In genomic region chr4:55663856-55664255, GRCm38 (mm10) we compare ENCODE assay signal across 17 mouse cellular contexts.
DNase-seq lines count a peak whose midpoint lies in the region; ATAC-seq and TF ChIP-seq lines count a peak whose summit lies in the region.
"Had no signal": no experiment of that assay in that cellular context is flagged by ENCODE, and none has a peak within 500 bp of the region (broad histone marks: within the 10 kb centered on the region; RNA-seq: fewer than 3 reads in every experiment).

No protein-coding gene starts in this region.

- H3K9ac ChIP-seq in forebrain, embryonic 15.5 days (replicated peaks), result no peak overlapping the region
- no peak overlapping the region for H3K9ac ChIP-seq in forebrain, embryonic 12.5 days
- H3K9ac ChIP-seq in midbrain, embryonic 13.5 days (replicated peaks), result no peak overlapping the region
- no peak overlapping the region for H3K9ac ChIP-seq in midbrain, embryonic 11.5 days (ENCODE audit: low read length)
- H3K9ac ChIP-seq in liver, postnatal 0 days (replicated peaks), result no peak overlapping the region
- H3K9ac ChIP-seq: lung, embryonic 15.5 days; midbrain, embryonic 12.5 days; neural tube, embryonic 15.5 days had no signal

- peak; percentile 67; the same call in 1 of the 2 replicates for ATAC-seq in forebrain, embryonic 15.5 days (replicated peaks)
- ATAC-seq in forebrain, embryonic 12.5 days (ENCODE audit: low FRiP score), result no peak
- ATAC-seq in midbrain, embryonic 13.5 days, result peak; percentile 79; the same call in 1 of the 2 replicates
- no peak for ATAC-seq in midbrain, embryonic 11.5 days (ENCODE audit: low FRiP score)
- ATAC-seq in liver, postnatal 0 days, result no peak
- ATAC-seq: intestine, embryonic 16.5 days had no signal

- H3K9me3 ChIP-seq in forebrain, embryonic 15.5 days, result no peaks in the 10 kb centered on the region
- H3K9me3 ChIP-seq in forebrain, embryonic 12.5 days, result no peaks in the 10 kb centered on the region
- no peaks in the 10 kb centered on the region for H3K9me3 ChIP-seq in midbrain, embryonic 13.5 days
- H3K9me3 ChIP-seq in midbrain, embryonic 11.5 days (ENCODE audit: control insufficient read depth, low read length), result no peaks in the 10 kb centered on the region
- H3K9me3 ChIP-seq in liver, postnatal 0 days (ENCODE audit: low read length), result no peaks in the 10 kb centered on the region
- H3K9me3 ChIP-seq: lung, embryonic 15.5 days; midbrain, embryonic 12.5 days; neural tube, embryonic 15.5 days had no signal

- H3K36me3 ChIP-seq in forebrain, embryonic 15.5 days, result no peaks in the 10 kb centered on the region
- H3K36me3 ChIP-seq in forebrain, embryonic 12.5 days (replicated peaks), result no peaks in the 10 kb centered on the region
- no peaks in the 10 kb centered on the region for H3K36me3 ChIP-seq in midbrain, embryonic 13.5 days
- H3K36me3 ChIP-seq in midbrain, embryonic 11.5 days (ENCODE audit: control insufficient read depth, insufficient read depth, low read length), result no peaks in the 10 kb centered on the region
- H3K36me3 ChIP-seq in liver, postnatal 0 days (replicated peaks; ENCODE audit: insufficient read depth, low read length), result no peaks in the 10 kb centered on the region
- H3K36me3 ChIP-seq: lung, embryonic 15.5 days; midbrain, embryonic 12.5 days; neural tube, embryonic 15.5 days had no signal

- 43% methylated on average over 5 of the region's 5 CpGs for WGBS in forebrain, embryonic 15.5 days
- WGBS in forebrain, embryonic 12.5 days, result 56% methylated on average over 5 of the region's 5 CpGs
- WGBS in midbrain, embryonic 13.5 days, result 36% methylated on average over 5 of the region's 5 CpGs
- WGBS in midbrain, embryonic 11.5 days, result 43% methylated on average over 5 of the region's 5 CpGs
- WGBS in liver, postnatal 0 days (ENCODE audit: insufficient replicate concordance), result 53% methylated on average over 5 of the region's 5 CpGs

- no peak overlapping the region for H3K27ac ChIP-seq in forebrain, embryonic 15.5 days (replicated peaks)
- no peak overlapping the region for H3K27ac ChIP-seq in forebrain, embryonic 12.5 days
- H3K27ac ChIP-seq in midbrain, embryonic 13.5 days, result no peak overlapping the region
- no peak overlapping the region for H3K27ac ChIP-seq in midbrain, embryonic 11.5 days (ENCODE audit: low read depth, low read length)
- peak overlapping the region; percentile 54; the same call in 1 of the 2 replicates for H3K27ac ChIP-seq in layer of hippocampus, adult 2 months
- H3K27ac ChIP-seq in liver, postnatal 0 days (ENCODE audit: low read depth), result no peak overlapping the region
- H3K27ac ChIP-seq: lung, embryonic 15.5 days; midbrain, embryonic 12.5 days; neural tube, embryonic 15.5 days had no signal

- DNase-seq in midbrain, embryonic 11.5 days (ENCODE audit: low spot score, missing footprints), result no peak
- peak; percentile 34 to 43 for DNase-seq in layer of hippocampus, adult 2 months (ENCODE audit: low spot score in 2 of 2)
- peak; percentile 40 to 65 for DNase-seq in right cerebral cortex, postnatal 10 days (ENCODE audit: low spot score in 2 of 2)
- DNase-seq in adrenal gland, postnatal 10 days, result no peak
- DNase-seq in liver, postnatal 0 days, result no peak
- DNase-seq: cerebellum, adult 8-10 months; heart, adult 2 months; heart, postnatal 36 days; spleen, adult 18-20 months; thymus, adult 2 months had no signal

- TF ChIP-seq EP300 in liver, postnatal 0 days (IDR thresholded peaks at IDR 0.05; ENCODE audit: low read depth), result no peak

- no peak overlapping the region for H3K4me2 ChIP-seq in forebrain, embryonic 15.5 days (replicated peaks)
- H3K4me2 ChIP-seq in forebrain, embryonic 12.5 days, result no peak overlapping the region
- H3K4me2 ChIP-seq in midbrain, embryonic 13.5 days (replicated peaks), result no peak overlapping the region
- H3K4me2 ChIP-seq in midbrain, embryonic 11.5 days, result no peak overlapping the region
- no peak overlapping the region for H3K4me2 ChIP-seq in liver, postnatal 0 days (ENCODE audit: low read depth, low read length)
- H3K4me2 ChIP-seq: lung, embryonic 15.5 days; midbrain, embryonic 12.5 days; neural tube, embryonic 15.5 days had no signal

- no peak overlapping the region for H3K4me3 ChIP-seq in forebrain, embryonic 15.5 days
- H3K4me3 ChIP-seq in forebrain, embryonic 12.5 days (replicated peaks), result no peak overlapping the region
- no peak overlapping the region for H3K4me3 ChIP-seq in midbrain, embryonic 13.5 days (replicated peaks)
- H3K4me3 ChIP-seq in midbrain, embryonic 11.5 days (ENCODE audit: low read depth, low read length), result no peak overlapping the region
- no peak overlapping the region for H3K4me3 ChIP-seq in layer of hippocampus, adult 2 months
- H3K4me3 ChIP-seq in liver, postnatal 0 days (ENCODE audit: low read depth, low read length), result no peak overlapping the region
- H3K4me3 ChIP-seq: heart, adult 2 months; lung, embryonic 15.5 days; midbrain, embryonic 12.5 days; neural tube, embryonic 15.5 days had no signal

- H3K27me3 ChIP-seq in forebrain, embryonic 15.5 days, result no peaks in the 10 kb centered on the region
- H3K27me3 ChIP-seq in forebrain, embryonic 12.5 days, result no peaks in the 10 kb centered on the region
- no peaks in the 10 kb centered on the region for H3K27me3 ChIP-seq in midbrain, embryonic 13.5 days
- H3K27me3 ChIP-seq in midbrain, embryonic 11.5 days (ENCODE audit: control insufficient read depth, insufficient read depth, low read length), result no peaks in the 10 kb centered on the region
- H3K27me3 ChIP-seq in liver, postnatal 0 days (ENCODE audit: insufficient read depth, low read length), result 0 out of 2 replicates have a peak, but pooled peaks cover 3% of the 10 kb centered on the region
- H3K27me3 ChIP-seq: lung, embryonic 15.5 days; midbrain, embryonic 12.5 days; neural tube, embryonic 15.5 days had no signal

- no peaks in the 10 kb centered on the region for H3K4me1 ChIP-seq in forebrain, embryonic 15.5 days
- peaks cover 5% of the 10 kb centered on the region; the same call in 1 of the 2 replicates for H3K4me1 ChIP-seq in forebrain, embryonic 12.5 days
- peaks cover 7% of the 10 kb centered on the region; the same call in 1 of the 2 replicates for H3K4me1 ChIP-seq in midbrain, embryonic 13.5 days (replicated peaks)
- H3K4me1 ChIP-seq in midbrain, embryonic 11.5 days (ENCODE audit: control insufficient read depth, insufficient read depth, low read length), result no peaks in the 10 kb centered on the region
- H3K4me1 ChIP-seq in liver, postnatal 0 days (ENCODE audit: insufficient read depth), result no peaks in the 10 kb centered on the region
- H3K4me1 ChIP-seq: lung, embryonic 15.5 days; neural tube, embryonic 15.5 days had no signal

- TF ChIP-seq CTCF in layer of hippocampus, adult 2 months (conservative IDR thresholded peaks at IDR 0.05), result no peak
- TF ChIP-seq CTCF in liver, postnatal 0 days (IDR thresholded peaks at IDR 0.05; ENCODE audit: low read depth), result no peak

Comparison
In these comparisons a context has a peak if more than half of its experiments do, and no peak if none do; other contexts are left out.
1. ATAC-seq: peak in forebrain, embryonic 15.5 days (single experiment) and midbrain, embryonic 13.5 days (single experiment); none in forebrain, embryonic 12.5 days (single experiment), midbrain, embryonic 11.5 days (single experiment) and liver, postnatal 0 days (single experiment).
2. DNase-seq: peak in layer of hippocampus, adult 2 months (2 of 2) and right cerebral cortex, postnatal 10 days (2 of 2); none in midbrain, embryonic 11.5 days (single experiment), adrenal gland, postnatal 10 days (single experiment) and liver, postnatal 0 days (single experiment).